Comparison of ENCODE assay signal across 24 mouse cellular contexts in the genomic region with DNA sequence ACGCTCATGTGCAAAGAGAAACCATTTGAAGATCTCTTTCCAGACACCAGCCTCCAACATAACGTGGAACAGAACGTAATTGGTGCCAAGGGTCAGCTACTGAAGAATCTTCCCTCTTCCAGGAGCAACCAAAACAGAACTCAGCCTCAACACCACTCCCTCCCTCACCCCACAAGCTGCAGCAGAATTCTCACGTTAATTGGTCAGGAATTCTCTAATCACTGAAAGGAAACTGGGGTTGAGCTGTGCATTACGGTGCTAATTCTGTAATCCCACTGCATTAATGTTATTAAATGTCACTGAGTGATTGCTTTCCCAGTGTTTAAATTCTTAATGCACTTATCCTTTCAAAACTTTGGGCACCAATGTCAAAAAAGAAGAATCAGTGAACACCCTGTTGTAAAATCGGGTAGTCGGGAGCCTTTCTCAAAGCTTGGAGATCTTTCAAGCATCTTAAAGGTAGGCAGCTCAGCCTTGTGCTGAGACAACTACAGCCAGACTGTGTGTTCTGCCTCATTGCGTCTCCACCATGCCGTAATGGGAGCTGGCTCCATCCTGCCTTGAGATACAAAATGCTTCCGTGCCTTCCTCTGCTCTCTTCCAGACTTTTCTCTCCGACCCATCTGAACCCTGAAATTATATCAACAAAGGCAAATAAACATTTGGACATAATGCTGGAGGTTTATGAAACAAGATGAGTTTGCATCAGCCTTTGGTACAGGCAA.
DNase-seq lines count a peak whose midpoint lies in the region; ATAC-seq and TF ChIP-seq lines count a peak whose summit lies in the region.
"Had no signal": no experiment of that assay in that cellular context is flagged by ENCODE, and none has a peak within 500 bp of the region (broad histone marks: within the 10 kb centered on the region; RNA-seq: fewer than 3 reads in every experiment).

No protein-coding gene starts in this region.

- WGBS in forebrain, embryonic 13.5 days, result 50% methylated on average over 11 of the region's 11 CpGs
- WGBS in forebrain, embryonic 11.5 days, result 66% methylated on average over 11 of the region's 11 CpGs
- 74% methylated on average over 11 of the region's 11 CpGs for WGBS in midbrain, embryonic 14.5 days
- WGBS in midbrain, embryonic 11.5 days, result 79% methylated on average over 11 of the region's 11 CpGs
- 42% methylated on average over 11 of the region's 11 CpGs for WGBS in forebrain, embryonic 14.5 days
- 37% methylated on average over 11 of the region's 11 CpGs for WGBS in olfactory bulb, adult 2 months

- H3K27me3 ChIP-seq in forebrain, embryonic 13.5 days, result no peaks in the 10 kb centered on the region
- no peaks in the 10 kb centered on the region for H3K27me3 ChIP-seq in forebrain, embryonic 11.5 days (ENCODE audit: control insufficient read depth, insufficient read depth, low read length)
- no peaks in the 10 kb centered on the region for H3K27me3 ChIP-seq in midbrain, embryonic 14.5 days (ENCODE audit: control insufficient read depth, insufficient read depth, low read length)
- no peaks in the 10 kb centered on the region for H3K27me3 ChIP-seq in midbrain, embryonic 11.5 days (ENCODE audit: control insufficient read depth, insufficient read depth, low read length)
- no peaks in the 10 kb centered on the region for H3K27me3 ChIP-seq in forebrain, embryonic 14.5 days (replicated peaks; ENCODE audit: control insufficient read depth, insufficient read depth, low read length)
- H3K27me3 ChIP-seq: liver, embryonic 13.5 days; midbrain, embryonic 15.5 days had no signal

- ATAC-seq in forebrain, embryonic 13.5 days, result no peak
- ATAC-seq in forebrain, embryonic 11.5 days (replicated peaks; ENCODE audit: low FRiP score), result no peak
- ATAC-seq in midbrain, embryonic 14.5 days (ENCODE audit: low FRiP score, low TSS enrichment), result no peak
- no peak for ATAC-seq in midbrain, embryonic 11.5 days (ENCODE audit: low FRiP score)
- no peak for ATAC-seq in forebrain, embryonic 14.5 days
- ATAC-seq: midbrain, embryonic 15.5 days; Patski had no signal

- no peak for TF ChIP-seq POLR2A in olfactory bulb, adult 2 months (IDR thresholded peaks at IDR 0.05; ENCODE audit: insufficient read depth, low read depth, low read length)

- H3K4me1 ChIP-seq in forebrain, embryonic 13.5 days, result peaks cover 58% of the 10 kb centered on the region
- peaks cover 11% of the 10 kb centered on the region for H3K4me1 ChIP-seq in forebrain, embryonic 11.5 days (replicated peaks; ENCODE audit: control insufficient read depth, insufficient read depth, low read length)
- H3K4me1 ChIP-seq in midbrain, embryonic 14.5 days (ENCODE audit: control insufficient read depth, insufficient read depth, low read length), result peaks cover 20% of the 10 kb centered on the region
- H3K4me1 ChIP-seq in midbrain, embryonic 11.5 days (ENCODE audit: control insufficient read depth, insufficient read depth, low read length), result peaks cover 3% of the 10 kb centered on the region; the same call in 1 of the 2 replicates
- H3K4me1 ChIP-seq in forebrain, embryonic 14.5 days (ENCODE audit: control insufficient read depth, insufficient read depth, low read length), result peaks cover 42% of the 10 kb centered on the region
- peaks cover 39% of the 10 kb centered on the region for H3K4me1 ChIP-seq in olfactory bulb, adult 2 months (ENCODE audit: control insufficient read depth, insufficient read depth, low read length)
- H3K4me1 ChIP-seq: liver, embryonic 13.5 days had no signal

- no peak overlapping the region for H3K9ac ChIP-seq in forebrain, embryonic 13.5 days
- H3K9ac ChIP-seq in forebrain, embryonic 11.5 days (ENCODE audit: low read length), result no peak overlapping the region
- no peak overlapping the region for H3K9ac ChIP-seq in midbrain, embryonic 14.5 days (replicated peaks; ENCODE audit: low read length)
- H3K9ac ChIP-seq in midbrain, embryonic 11.5 days (ENCODE audit: low read length), result no peak overlapping the region
- no peak overlapping the region for H3K9ac ChIP-seq in forebrain, embryonic 14.5 days (ENCODE audit: low read length)
- H3K9ac ChIP-seq: embryonic facial prominence, embryonic 13.5 days; liver, embryonic 13.5 days; midbrain, embryonic 15.5 days had no signal

- no peak for DNase-seq in forebrain, embryonic 11.5 days (ENCODE audit: low spot score)
- no peak for DNase-seq in midbrain, embryonic 14.5 days
- no peak for DNase-seq in midbrain, embryonic 11.5 days (ENCODE audit: low spot score, missing footprints)
- peak; percentile 32 for DNase-seq in forebrain, embryonic 14.5 days (ENCODE audit: low spot score)
- DNase-seq in embryo, embryonic 9.5 days (ENCODE audit: extremely low spot score), result no peak
- DNase-seq: adrenal gland, adult 2 months; B cell, adult 2 months; cerebellum, adult 2 months; gastrocnemius, adult 2 months; heart, postnatal 36 days; kidney, adult 18-20 months; kidney, postnatal 4 days; layer of hippocampus, adult 9-11 months; liver, embryonic 13.5 days; lung, adult 2 months; lung, postnatal 14 days had no signal

- H3K4me2 ChIP-seq in forebrain, embryonic 13.5 days, result no peak overlapping the region
- H3K4me2 ChIP-seq in forebrain, embryonic 11.5 days (ENCODE audit: low read depth, low read length, severe bottlenecking), result no peak overlapping the region
- no peak overlapping the region for H3K4me2 ChIP-seq in midbrain, embryonic 14.5 days (ENCODE audit: low read length)
- H3K4me2 ChIP-seq in midbrain, embryonic 11.5 days, result no peak overlapping the region
- no peak overlapping the region for H3K4me2 ChIP-seq in forebrain, embryonic 14.5 days (ENCODE audit: low read length)
- H3K4me2 ChIP-seq: embryonic facial prominence, embryonic 13.5 days; liver, embryonic 13.5 days; midbrain, embryonic 15.5 days had no signal

- no peaks in the 10 kb centered on the region for H3K36me3 ChIP-seq in forebrain, embryonic 13.5 days (ENCODE audit: poor library complexity, severe bottlenecking)
- no peaks in the 10 kb centered on the region for H3K36me3 ChIP-seq in forebrain, embryonic 11.5 days (ENCODE audit: control insufficient read depth, insufficient read depth, low read length)
- H3K36me3 ChIP-seq in midbrain, embryonic 14.5 days (ENCODE audit: control insufficient read depth, insufficient read depth, low read length), result no peaks in the 10 kb centered on the region
- no peaks in the 10 kb centered on the region for H3K36me3 ChIP-seq in midbrain, embryonic 11.5 days (ENCODE audit: control insufficient read depth, insufficient read depth, low read length)
- H3K36me3 ChIP-seq in forebrain, embryonic 14.5 days (ENCODE audit: control insufficient read depth, insufficient read depth, low read length), result no peaks in the 10 kb centered on the region
- H3K36me3 ChIP-seq: embryonic facial prominence, embryonic 13.5 days; G1E; liver, embryonic 13.5 days; midbrain, embryonic 15.5 days had no signal

- TF ChIP-seq CTCF in olfactory bulb, adult 2 months (IDR thresholded peaks at IDR 0.05; ENCODE audit: insufficient read depth, low read depth, low read length), result no peak

- H3K27ac ChIP-seq in forebrain, embryonic 13.5 days, result peak overlapping the region; percentile 58
- no peak overlapping the region for H3K27ac ChIP-seq in forebrain, embryonic 11.5 days (ENCODE audit: low read depth, low read length)
- H3K27ac ChIP-seq in midbrain, embryonic 14.5 days (replicated peaks; ENCODE audit: low read depth, low read length), result 0 out of 2 replicates have a peak overlapping the region, but pooled peaks have one; percentile 14
- H3K27ac ChIP-seq in midbrain, embryonic 11.5 days (ENCODE audit: low read depth, low read length), result no peak overlapping the region
- 0 out of 2 replicates have a peak overlapping the region, but pooled peaks have one; percentile 58 for H3K27ac ChIP-seq in forebrain, embryonic 14.5 days (ENCODE audit: low read depth, low read length)
- H3K27ac ChIP-seq in olfactory bulb, adult 2 months (ENCODE audit: insufficient read depth, low read depth, low read length), result peak overlapping the region; percentile 65
- H3K27ac ChIP-seq: embryonic facial prominence, embryonic 13.5 days; gastrocnemius, adult 2 months; left cerebral cortex, adult 2 months; liver, embryonic 13.5 days had no signal

- no peak overlapping the region for H3K4me3 ChIP-seq in forebrain, embryonic 13.5 days
- no peak overlapping the region for H3K4me3 ChIP-seq in forebrain, embryonic 11.5 days (ENCODE audit: low read depth, low read length)
- H3K4me3 ChIP-seq in midbrain, embryonic 14.5 days (replicated peaks; ENCODE audit: low read depth, low read length), result no peak overlapping the region
- no peak overlapping the region for H3K4me3 ChIP-seq in midbrain, embryonic 11.5 days (ENCODE audit: low read depth, low read length)
- no peak overlapping the region for H3K4me3 ChIP-seq in forebrain, embryonic 14.5 days (ENCODE audit: low read depth, low read length)
- H3K4me3 ChIP-seq in olfactory bulb, adult 2 months (ENCODE audit: insufficient read depth, low read depth, low read length), result no peak overlapping the region
- H3K4me3 ChIP-seq: embryonic facial prominence, embryonic 13.5 days; erythroblast, embryonic 14.5 days; gastrocnemius, adult 2 months; left cerebral cortex, adult 2 months; liver, embryonic 13.5 days; midbrain, embryonic 15.5 days had no signal

- no peaks in the 10 kb centered on the region for H3K9me3 ChIP-seq in forebrain, embryonic 13.5 days (replicated peaks)
- no peaks in the 10 kb centered on the region for H3K9me3 ChIP-seq in forebrain, embryonic 11.5 days (ENCODE audit: control insufficient read depth, low read length)
- H3K9me3 ChIP-seq in midbrain, embryonic 14.5 days (ENCODE audit: control insufficient read depth, low read length), result no peaks in the 10 kb centered on the region
- no peaks in the 10 kb centered on the region for H3K9me3 ChIP-seq in midbrain, embryonic 11.5 days (ENCODE audit: control insufficient read depth, low read length)
- no peaks in the 10 kb centered on the region for H3K9me3 ChIP-seq in forebrain, embryonic 14.5 days (replicated peaks; ENCODE audit: control insufficient read depth, low read length)
- H3K9me3 ChIP-seq: embryonic facial prominence, embryonic 13.5 days; G1E; liver, embryonic 13.5 days; midbrain, embryonic 15.5 days had no signal

Comparison
In these comparisons a context has a peak if more than half of its experiments do, and no peak if none do; other contexts are left out.
1. H3K27ac ChIP-seq: peak in forebrain, embryonic 13.5 days (single experiment), midbrain, embryonic 14.5 days (single experiment), forebrain, embryonic 14.5 days (single experiment) and olfactory bulb, adult 2 months (single experiment); none in forebrain, embryonic 11.5 days (single experiment) and midbrain, embryonic 11.5 days (single experiment).